12 mouse cellular contexts compared by ENCODE assay signal in the genomic region with DNA sequence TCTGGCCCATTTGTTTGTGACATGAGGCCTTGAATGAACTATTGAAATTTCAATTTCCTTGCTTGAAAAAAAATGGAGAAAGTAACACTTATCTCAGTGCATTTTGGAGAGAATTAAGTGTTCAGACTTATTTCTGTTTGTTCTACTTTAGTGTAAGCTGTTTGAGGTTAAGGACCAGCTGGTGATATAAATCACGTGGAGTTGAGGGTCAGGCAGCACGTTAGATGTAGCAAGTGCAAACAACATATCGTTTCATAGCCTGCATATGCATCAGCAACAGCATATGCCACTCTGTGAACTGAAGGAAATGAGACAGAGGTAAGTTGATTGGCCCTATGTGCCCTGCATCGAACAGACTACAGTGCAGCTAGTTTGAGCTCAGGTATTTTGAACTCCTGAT.
"Had no signal": no experiment of that assay in that cellular context is flagged by ENCODE, and none has a peak within 500 bp of the region (broad histone marks: within the 10 kb centered on the region; RNA-seq: fewer than 3 reads in every experiment).

No protein-coding gene starts in this region.

- H3K9ac ChIP-seq: liver, embryonic 12.5 days; liver, embryonic 14.5 days; lung, embryonic 14.5 days; midbrain, embryonic 12.5 days; neural tube, embryonic 12.5 days had no signal

- H3K9me3 ChIP-seq: liver, embryonic 12.5 days; midbrain, embryonic 10.5 days; midbrain, embryonic 12.5 days; neural tube, embryonic 12.5 days had no signal

- H3K4me3 ChIP-seq: liver, embryonic 12.5 days; midbrain, embryonic 10.5 days; midbrain, embryonic 12.5 days; neural tube, embryonic 12.5 days had no signal

- H3K27ac ChIP-seq: liver, embryonic 12.5 days; liver, embryonic 14.5 days; midbrain, embryonic 10.5 days; midbrain, embryonic 12.5 days; neural tube, embryonic 12.5 days had no signal

- ATAC-seq: liver, embryonic 12.5 days; midbrain, embryonic 16.5 days had no signal

- DNase-seq: lung, embryonic 14.5 days; midbrain, embryonic 14.5 days; right cerebral cortex, postnatal 14 days; thymus, adult 18-20 months; thymus, postnatal 14 days; thymus, postnatal 36 days had no signal

- H3K27me3 ChIP-seq: liver, embryonic 12.5 days; midbrain, embryonic 12.5 days; neural tube, embryonic 12.5 days had no signal

- H3K4me1 ChIP-seq: liver, embryonic 12.5 days; midbrain, embryonic 10.5 days; midbrain, embryonic 12.5 days; neural tube, embryonic 12.5 days had no signal

- H3K36me3 ChIP-seq: liver, embryonic 12.5 days; midbrain, embryonic 10.5 days; midbrain, embryonic 12.5 days; neural tube, embryonic 12.5 days had no signal

- H3K4me2 ChIP-seq: liver, embryonic 12.5 days; lung, embryonic 14.5 days; midbrain, embryonic 12.5 days; neural tube, embryonic 12.5 days had no signal
